Mouse (Mus musculus): ENCODE results near the gene Zcwpw1.
"Not testable (repeated sequence)": the region's sequence is repeated elsewhere in the genome, so short reads cannot be mapped to it uniquely, and the experiment has no call there.

Gene Zcwpw1

GRCm38 (mm10) chr5:137830238-137830637 lies 42.6 kb downstream of the Zcwpw1 start:
- intact Hi-C loops (cut with DNase I) = no loop called here

- intact Hi-C loops (cut with DNase I) = no loop called here
Observed at GRCm38 (mm10) chr5:137831106-137831505, 43.5 kb downstream of the Zcwpw1 start.

GRCm38 (mm10) chr5:137831506-137831905 lies 43.9 kb downstream of the Zcwpw1 start:
- intact Hi-C loops (cut with DNase I) = no loop called here

- intact Hi-C loops (cut with DNase I) = no loop called here
Observed at GRCm38 (mm10) chr5:137833500-137833899, 45.9 kb downstream of the Zcwpw1 start.

- intact Hi-C loops (cut with DNase I) = not testable (repeated sequence)
Observed at GRCm38 (mm10) chr5:137835966-137836520, 48.4 kb downstream of the Zcwpw1 start, which contains the start of gene Pilra. Gene Pilra, minus strand, starts transcription at chr5:137836281.

- intact Hi-C loops (cut with DNase I) = no loop called here
Observed at GRCm38 (mm10) chr5:137836611-137837010, 49.0 kb downstream of the Zcwpw1 start.

- intact Hi-C loops (cut with DNase I) = not testable (repeated sequence)
Observed at GRCm38 (mm10) chr5:137837110-137837509, 49.5 kb downstream of the Zcwpw1 start.

GRCm38 (mm10) chr5:137850313-137850712 lies 62.7 kb downstream of the Zcwpw1 start:
- intact Hi-C loops (cut with DNase I) = not testable (repeated sequence)

GRCm38 (mm10) chr5:137854907-137855306 lies 67.3 kb downstream of the Zcwpw1 start:
- intact Hi-C loops (cut with DNase I) = not testable (repeated sequence)

GRCm38 (mm10) chr5:137856870-137857269 lies 69.3 kb downstream of the Zcwpw1 start:
- intact Hi-C loops (cut with DNase I) = not testable (repeated sequence)

GRCm38 (mm10) chr5:137857960-137858710 lies 70.5 kb downstream of the Zcwpw1 start, which contains the start of gene Pilrb1:
Gene Pilrb1, minus strand, starts transcription at chr5:137858106.
- intact Hi-C loops (cut with DNase I) = not testable (repeated sequence)

- intact Hi-C loops (cut with DNase I) = not testable (repeated sequence)
Observed at GRCm38 (mm10) chr5:137864008-137864407, 76.4 kb downstream of the Zcwpw1 start.

GRCm38 (mm10) chr5:137868600-137868999 lies 81.0 kb downstream of the Zcwpw1 start:
- intact Hi-C loops (cut with DNase I) = not testable (repeated sequence)

GRCm38 (mm10) chr5:137871644-137872380 lies 84.2 kb downstream of the Zcwpw1 start, which contains the start of gene Pilrb2:
Gene Pilrb2, minus strand, starts transcription at chr5:137871815.
- intact Hi-C loops (cut with DNase I) = not testable (repeated sequence)
